Mouse (Mus musculus): Measurements from ENCODE around the gene Ddb1. TPM values are rescaled to one million over a fixed set of nuclear protein-coding genes. Genes with fewer than 3 reads are reported as not detected.
A peak's percentile ranks its signal among the peaks of the same experiment; 100 is the strongest.

Gene Ddb1
- total RNA-seq, 2 experiments from 2014 or later: 128 to 132 TPM

DNA sequence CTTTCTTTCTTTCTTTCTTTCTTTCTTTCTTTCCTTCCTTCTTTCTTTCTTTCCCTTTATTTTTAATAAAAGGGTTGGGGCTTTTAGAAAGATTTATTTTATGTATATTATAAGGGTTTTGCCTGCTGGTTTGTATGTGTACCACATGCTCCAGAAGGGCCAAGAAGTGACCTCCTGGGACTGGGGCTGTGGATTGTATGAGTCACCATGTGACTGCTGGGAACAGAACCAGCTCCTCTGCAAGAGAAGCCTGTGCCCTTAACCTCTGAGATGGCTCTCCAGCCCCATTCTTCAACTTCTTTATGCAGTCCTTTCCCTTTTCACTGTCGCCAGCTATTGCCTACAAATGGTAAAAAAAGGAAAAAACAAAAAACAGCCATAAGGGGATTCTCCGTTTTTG lies 40.5 kb downstream of the Ddb1 start:
- no peak overlapping the region for H3K4me3 ChIP-seq
- DNase-seq: peak; percentile 36
- intact Hi-C loops (cut with DNase I): no loop called here
- no peak for TF ChIP-seq CTCF (IDR thresholded peaks at IDR 0.05)
- H3K27ac ChIP-seq: no peak overlapping the region

DNA sequence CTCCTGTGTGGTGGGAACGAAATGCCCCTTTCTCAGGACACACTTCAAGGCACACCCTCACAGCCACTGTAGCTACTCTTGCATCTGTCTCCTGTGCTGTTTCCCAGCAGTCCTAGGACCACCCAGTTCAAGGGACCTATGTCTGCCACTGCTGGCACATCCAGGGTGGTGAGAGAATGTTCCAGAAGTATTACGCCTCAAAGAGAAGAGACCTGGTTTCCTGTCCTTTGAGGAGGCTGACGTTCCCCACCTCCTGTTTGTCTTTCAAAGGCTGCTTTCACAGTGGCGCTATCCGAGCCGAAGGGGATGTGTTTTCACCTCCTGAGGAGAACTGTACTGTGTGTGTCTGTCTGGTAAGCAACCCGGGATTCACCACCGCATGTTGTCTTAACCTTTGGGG lies 43.0 kb downstream of the Ddb1 start:
- no peak for TF ChIP-seq CTCF (IDR thresholded peaks at IDR 0.05)
- intact Hi-C loops (cut with DNase I): no loop called here
- Histone ChIP-seq H3K27ac (no peak overlapping the region), H3K4me3 (no peak overlapping the region)
- peak; percentile 4 for DNase-seq

DNA sequence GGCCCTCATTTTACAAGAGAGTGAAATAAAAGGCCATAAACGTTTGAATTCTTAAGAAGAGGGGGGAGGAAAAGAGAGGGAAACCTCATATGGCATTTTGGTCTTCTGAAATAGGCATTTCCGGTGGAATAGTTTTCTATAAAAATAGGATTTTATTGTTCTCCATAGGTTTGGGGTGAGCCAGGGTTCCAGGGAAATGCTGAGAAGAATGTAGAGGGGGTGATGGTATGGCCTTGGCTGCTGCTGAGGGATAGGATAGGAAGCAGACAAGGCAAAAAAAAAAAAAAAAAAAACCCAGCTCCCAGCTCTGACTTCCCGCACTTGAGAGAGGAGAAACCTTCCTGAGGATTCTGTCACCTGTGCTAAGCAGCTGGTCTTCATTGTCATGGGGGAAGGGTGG lies 50.9 kb downstream of the Ddb1 start:
- Histone ChIP-seq H3K4me3 (no peak overlapping the region), H3K27ac (no peak overlapping the region)
- DNase-seq: no peak
- TF ChIP-seq CTCF (IDR thresholded peaks at IDR 0.05): no peak
- intact Hi-C loops (cut with DNase I): no loop called here

DNA sequence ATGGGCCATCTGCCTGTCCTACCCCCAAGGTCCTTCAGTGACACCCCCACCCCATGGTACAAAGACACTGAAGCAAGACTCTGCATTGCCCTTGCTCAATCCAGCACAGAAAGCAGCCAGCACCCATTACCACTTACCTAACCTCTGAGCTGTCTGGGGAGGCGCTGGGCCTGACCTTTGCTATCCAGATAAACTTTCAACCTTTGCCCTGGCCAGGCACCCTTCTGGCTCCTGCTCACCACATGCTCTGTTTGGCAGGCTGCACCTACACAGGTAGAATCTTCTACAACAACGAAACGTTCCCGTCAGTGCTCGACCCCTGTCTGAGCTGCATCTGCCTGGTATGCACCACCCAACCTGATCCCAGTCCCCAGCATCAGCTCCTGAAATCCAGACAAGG lies 52.6 kb downstream of the Ddb1 start:
- no peak overlapping the region for H3K27ac ChIP-seq
- no peak overlapping the region for H3K4me3 ChIP-seq
- DNase-seq: peak; percentile 12
- intact Hi-C loops (cut with DNase I): no loop called here
- no peak for TF ChIP-seq CTCF (IDR thresholded peaks at IDR 0.05)

DNA sequence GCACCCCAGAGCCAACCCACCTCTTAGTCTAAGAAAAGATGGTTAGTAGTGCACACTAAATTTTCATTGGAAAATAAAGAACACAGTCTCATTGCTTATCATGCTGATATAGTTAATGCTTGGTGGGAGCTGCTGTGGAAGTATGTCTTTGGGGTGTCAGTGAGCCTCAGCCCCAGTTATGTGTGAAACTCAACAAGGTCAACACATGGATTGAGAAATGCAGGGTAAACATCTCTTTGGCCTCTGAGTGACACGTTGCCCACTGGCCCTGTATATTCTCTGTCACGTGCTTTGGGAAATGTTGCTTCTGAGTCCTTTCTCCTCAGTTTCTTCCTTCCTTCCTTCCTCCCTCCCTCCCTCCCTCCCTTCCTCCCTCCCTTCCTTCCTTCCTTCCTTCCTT lies 53.3 kb downstream of the Ddb1 start:
- no peak for TF ChIP-seq CTCF (IDR thresholded peaks at IDR 0.05)

DNA sequence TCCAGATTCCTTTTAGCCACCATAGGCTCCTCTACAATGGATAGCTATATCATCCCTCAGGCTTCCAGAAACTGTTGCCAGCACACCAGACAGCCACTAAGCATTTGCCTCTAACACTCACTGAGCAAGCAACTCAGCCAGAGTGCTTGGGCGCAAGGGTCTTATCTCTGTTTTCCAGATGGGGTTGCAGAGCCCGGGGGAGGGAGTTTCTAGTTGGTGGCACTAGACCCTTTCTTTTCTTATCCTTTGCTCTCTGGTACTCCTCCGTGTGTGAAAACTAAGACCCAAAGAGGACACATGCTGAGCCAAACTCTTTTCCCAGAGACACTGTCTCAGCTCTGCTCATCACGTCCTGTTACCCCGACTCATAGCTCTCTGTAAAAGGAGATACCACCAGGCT lies 56.2 kb downstream of the Ddb1 start:
- intact Hi-C loops (cut with DNase I): no loop called here
- no peak overlapping the region for H3K27ac ChIP-seq

More for the DNA sequence above, 53.3 kb downstream of the Ddb1 start:
- H3K4me3 ChIP-seq: no peak overlapping the region
- DNase-seq: no peak
- H3K27ac ChIP-seq: no peak overlapping the region
- intact Hi-C loops (cut with DNase I): no loop called here

DNA sequence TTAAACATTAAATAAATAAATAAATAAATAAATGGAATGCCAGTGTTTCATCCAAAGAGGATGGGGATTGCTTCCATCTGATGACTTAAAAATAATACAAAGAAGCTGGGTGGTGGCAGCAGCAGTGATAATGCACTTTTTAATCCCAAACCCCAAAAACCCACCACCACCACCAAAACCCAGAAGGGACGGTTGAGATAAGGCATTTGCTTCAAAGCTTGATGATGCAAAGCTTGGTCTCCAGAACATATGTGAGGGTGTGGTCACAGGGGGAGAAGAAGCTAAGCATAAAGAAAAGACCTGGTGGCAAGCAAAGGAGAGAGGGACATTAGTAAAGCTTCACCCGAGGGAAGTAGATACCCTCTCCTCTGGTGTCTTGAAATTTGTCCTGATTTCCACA lies 56.8 kb downstream of the Ddb1 start:
- intact Hi-C loops (cut with DNase I): no loop called here
- no peak overlapping the region for H3K4me3 ChIP-seq
- H3K27ac ChIP-seq: no peak overlapping the region
- TF ChIP-seq CTCF (IDR thresholded peaks at IDR 0.05): no peak
- peak; percentile 4 for DNase-seq

More for the DNA sequence above, 56.2 kb downstream of the Ddb1 start:
- DNase-seq: no peak
- no peak overlapping the region for H3K4me3 ChIP-seq
- no peak for TF ChIP-seq CTCF (IDR thresholded peaks at IDR 0.05)

DNA sequence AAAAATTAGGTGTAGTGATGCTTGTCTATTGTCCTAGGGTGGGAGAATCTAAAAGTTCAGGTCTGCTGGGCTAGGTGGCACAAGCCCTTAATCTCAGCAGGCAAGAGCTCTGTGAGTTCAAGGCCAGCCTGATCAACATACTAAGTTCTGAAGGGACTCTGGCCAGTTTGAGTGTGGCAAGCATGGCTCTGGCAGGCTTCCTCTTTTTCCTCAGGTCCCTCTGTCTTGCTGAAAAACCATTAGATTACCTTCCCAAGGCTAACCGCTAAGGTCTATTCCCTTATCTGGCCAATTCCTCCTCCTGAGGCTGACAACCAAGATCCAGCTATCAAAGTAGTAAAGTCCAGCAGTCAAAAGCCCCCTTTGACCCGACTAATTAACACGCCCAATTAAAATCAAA lies 57.5 kb downstream of the Ddb1 start:
- no peak for TF ChIP-seq CTCF (IDR thresholded peaks at IDR 0.05)
- intact Hi-C loops (cut with DNase I): no loop called here
- Histone ChIP-seq H3K4me3 (no peak overlapping the region), H3K27ac (no peak overlapping the region)
- DNase-seq: peak; percentile 9

DNA sequence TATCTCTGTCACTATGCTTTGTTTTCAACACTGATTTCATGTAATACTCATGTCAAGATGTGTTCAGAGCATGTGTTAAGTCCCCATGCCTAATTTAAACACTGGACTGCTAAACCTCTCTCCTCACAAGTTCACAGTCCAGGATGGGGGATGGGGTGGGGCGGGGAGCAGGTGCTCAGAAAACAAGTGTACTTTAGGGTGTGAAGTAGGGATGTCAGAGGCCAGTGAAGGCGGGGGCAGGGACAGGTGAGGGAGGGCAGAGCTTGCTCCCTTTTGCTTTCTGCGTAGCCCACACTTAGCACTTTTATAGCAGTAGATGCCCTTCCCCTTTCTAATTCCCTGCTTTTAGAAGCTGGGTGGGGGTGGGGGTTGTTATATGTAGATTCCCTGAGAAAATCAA lies 60.0 kb downstream of the Ddb1 start:
- TF ChIP-seq CTCF (IDR thresholded peaks at IDR 0.05): no peak
- Histone ChIP-seq H3K4me3 (no peak overlapping the region), H3K27ac (no peak overlapping the region)
- DNase-seq: no peak
- intact Hi-C loops (cut with DNase I): loop anchor here (1.0 to 2.0 kb wide), 2 partner anchors 44 to 314 kb away; no protein-coding TSS in a partner anchor

DNA sequence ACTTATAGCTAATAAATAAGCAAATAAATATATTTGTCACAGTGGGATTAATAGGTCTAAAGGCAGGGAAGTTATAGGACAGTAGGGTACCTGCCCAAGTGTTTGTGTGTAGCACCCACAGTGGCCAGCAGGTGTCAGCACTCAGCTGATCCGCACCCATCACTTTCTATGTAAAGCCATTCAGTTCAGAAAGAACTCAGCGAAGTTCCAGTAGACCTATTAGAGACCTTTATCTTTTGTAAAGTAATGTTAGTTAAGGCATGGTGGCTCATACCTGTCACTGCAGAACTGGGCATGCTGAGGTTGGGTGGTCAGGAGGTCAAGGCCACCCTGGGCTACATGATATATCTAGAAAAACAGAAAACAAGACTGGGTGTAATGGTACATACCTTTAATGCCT lies 60.4 kb downstream of the Ddb1 start:
- TF ChIP-seq CTCF (IDR thresholded peaks at IDR 0.05): peak; percentile 95
- DNase-seq: peak; percentile 66
- intact Hi-C loops (cut with DNase I): loop anchor here (1.0 to 2.0 kb wide), 2 partner anchors 44 to 313 kb away; no protein-coding TSS in a partner anchor
- H3K4me3 ChIP-seq: no peak overlapping the region
- H3K27ac ChIP-seq: no peak overlapping the region

DNA sequence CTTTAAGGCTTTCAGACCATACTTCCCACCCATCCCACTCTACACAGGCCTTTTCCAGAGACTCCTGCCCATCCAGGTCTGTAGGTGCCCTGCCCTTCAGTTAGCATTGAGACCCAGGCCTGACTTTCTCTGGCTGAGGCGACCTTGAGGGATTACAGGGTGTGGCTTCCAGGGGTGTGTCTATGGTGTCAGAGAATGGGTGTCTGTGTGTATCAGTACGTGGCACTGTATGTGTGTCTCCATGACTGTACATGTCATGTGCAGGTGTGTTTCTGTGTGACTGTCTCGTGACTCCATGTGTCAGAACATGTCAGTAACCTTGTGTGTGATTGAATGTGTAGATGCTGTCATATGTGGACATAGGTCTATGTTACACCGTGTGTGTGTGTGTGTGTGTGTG lies 66.2 kb downstream of the Ddb1 start:
- TF ChIP-seq CTCF (IDR thresholded peaks at IDR 0.05): no peak
- Histone ChIP-seq H3K4me3 (no peak overlapping the region), H3K27ac (no peak overlapping the region)
- no peak for DNase-seq
- intact Hi-C loops (cut with DNase I): no loop called here

DNA sequence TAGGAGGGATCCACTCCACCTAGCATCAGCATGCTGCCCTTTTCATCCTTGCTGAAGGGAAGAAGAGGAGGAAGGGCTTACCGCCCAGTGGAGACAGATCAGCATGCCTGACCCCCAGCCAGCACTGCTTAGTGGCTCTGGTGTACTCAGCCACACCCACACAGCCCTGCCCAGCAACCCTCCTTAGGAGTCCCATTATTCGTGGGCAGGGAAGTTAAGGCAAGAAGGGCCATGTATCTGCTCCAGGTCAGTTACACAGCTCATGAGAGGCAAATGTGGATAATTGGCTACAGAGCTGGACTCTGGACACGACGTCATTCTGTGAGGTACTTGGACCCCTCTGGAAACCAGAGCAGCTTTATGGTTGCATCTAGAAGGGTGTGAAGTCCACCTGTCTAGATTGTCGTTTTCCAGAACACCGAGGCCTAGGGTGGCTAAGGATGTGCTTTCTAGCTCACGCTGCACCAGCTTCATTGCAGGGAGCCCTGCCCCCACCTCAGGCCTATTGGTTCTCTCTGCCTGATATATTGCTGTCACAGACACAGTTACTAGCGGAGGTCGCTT lies 66.8 kb downstream of the Ddb1 start:
- TF ChIP-seq CTCF (IDR thresholded peaks at IDR 0.05): no peak
- intact Hi-C loops (cut with DNase I): no loop called here

DNA sequence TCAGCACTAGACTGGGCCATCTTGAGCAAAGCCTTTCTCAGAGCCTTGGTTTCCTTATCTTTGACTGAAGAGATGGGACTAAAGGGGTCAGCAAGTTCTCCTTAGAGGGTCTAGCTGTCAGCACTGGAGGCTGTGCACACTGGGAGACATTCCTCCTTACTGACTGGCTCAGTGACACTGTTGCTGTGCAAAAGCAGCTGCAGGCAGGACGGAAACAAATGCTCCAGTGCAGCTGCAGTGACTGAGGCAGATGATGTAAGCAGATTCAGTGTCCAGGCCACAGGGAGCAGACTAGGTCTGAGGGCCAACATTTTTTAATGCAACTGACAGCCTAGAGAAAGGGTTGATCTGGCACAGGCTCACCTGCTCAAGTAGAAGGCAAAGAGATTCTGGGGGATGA lies 68.1 kb downstream of the Ddb1 start:
- Histone ChIP-seq H3K4me3 (no peak overlapping the region), H3K27ac (no peak overlapping the region)
- no peak for DNase-seq
- TF ChIP-seq CTCF (IDR thresholded peaks at IDR 0.05): no peak
- intact Hi-C loops (cut with DNase I): no loop called here

More for the DNA sequence above, 66.8 kb downstream of the Ddb1 start:
- DNase-seq: no peak
- Histone ChIP-seq H3K27ac (no peak overlapping the region), H3K4me3 (no peak overlapping the region)

DNA sequence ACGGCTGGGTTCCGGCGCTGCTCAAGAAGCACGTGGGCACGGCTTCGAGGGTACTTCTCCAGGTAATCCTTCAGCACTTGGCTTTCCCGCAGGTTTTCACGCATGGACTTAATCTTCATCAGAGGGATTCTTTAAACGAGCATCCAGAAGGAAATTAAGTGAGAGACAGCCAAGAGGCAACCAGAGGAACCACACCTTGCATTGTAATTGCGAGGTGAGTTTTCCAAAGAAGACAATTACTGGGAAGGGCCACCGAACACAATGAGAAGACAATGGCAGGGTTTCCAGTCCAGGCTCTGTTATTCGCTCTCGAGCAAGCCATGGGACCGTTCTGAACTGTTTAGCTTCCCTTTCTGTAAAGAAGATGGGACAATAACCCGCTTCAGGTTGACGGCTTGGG lies 71.5 kb downstream of the Ddb1 start:
- DNase-seq: no peak

More for the DNA sequence above, 71.5 kb downstream of the Ddb1 start:
- Histone ChIP-seq H3K4me3 (no peak overlapping the region), H3K27ac (no peak overlapping the region)
- intact Hi-C loops (cut with DNase I): no loop called here
- no peak; the same call in 1 of the 2 replicates for TF ChIP-seq CTCF (IDR thresholded peaks at IDR 0.05)
